Mouse (Mus musculus): ENCODE measurements around the gene Cdyl.

- no peak for TF ChIP-seq POLR2A (IDR thresholded peaks at IDR 0.05; ENCODE audit: borderline replicate concordance, extremely low read depth, low read depth, low read length)
- TF ChIP-seq CTCF (IDR thresholded peaks at IDR 0.05; ENCODE audit: insufficient read depth, low read length): no peak
Measured at GRCm38 (mm10) chr13:35627319-35627718, 32.3 kb upstream of the Cdyl start.

Measured in lung, adult 2 months (tissue).